Comparison of ENCODE assay signal across 13 mouse cellular contexts in the genomic region with DNA sequence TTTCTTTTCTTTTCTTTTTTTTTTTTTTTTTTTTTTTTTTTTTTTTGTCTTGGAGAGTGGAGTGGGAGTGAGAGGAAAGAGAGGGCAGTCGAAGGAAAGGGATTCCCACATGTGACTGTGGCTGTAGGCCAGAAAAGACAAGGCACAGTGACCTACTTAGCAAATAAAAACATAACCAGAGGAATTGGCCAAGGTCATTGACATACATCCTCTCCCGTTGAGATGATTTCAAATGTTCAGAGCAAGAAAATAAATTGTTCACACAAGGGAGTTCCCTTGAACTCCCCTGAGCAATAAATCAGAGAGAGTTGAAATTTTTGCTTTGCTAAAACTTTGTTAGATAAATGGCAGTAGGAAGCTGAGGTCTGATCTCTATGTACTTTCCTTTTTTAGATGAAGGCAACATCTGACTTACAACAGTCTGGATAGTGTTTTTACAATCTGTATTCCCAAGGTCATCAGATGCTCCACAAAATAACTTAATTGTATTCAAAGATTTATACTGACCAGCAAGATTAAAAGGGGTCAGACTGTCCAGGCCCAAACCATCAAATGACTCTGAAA.
DNase-seq lines count a peak whose midpoint lies in the region; ATAC-seq and TF ChIP-seq lines count a peak whose summit lies in the region.
"Had no signal": no experiment of that assay in that cellular context is flagged by ENCODE, and none has a peak within 500 bp of the region (broad histone marks: within the 10 kb centered on the region; RNA-seq: fewer than 3 reads in every experiment).

No protein-coding gene starts in this region.

- no peaks in the 10 kb centered on the region for H3K9me3 ChIP-seq in midbrain, postnatal 0 days (ENCODE audit: low read length)
- H3K9me3 ChIP-seq in midbrain, embryonic 10.5 days (replicated peaks): no peaks in the 10 kb centered on the region
- H3K9me3 ChIP-seq: limb, embryonic 12.5 days; lung, embryonic 15.5 days had no signal

- H3K27me3 ChIP-seq in midbrain, postnatal 0 days (ENCODE audit: insufficient read depth, low read length): no peaks in the 10 kb centered on the region
- H3K27me3 ChIP-seq in midbrain, embryonic 10.5 days (ENCODE audit: low read depth, poor library complexity, severe bottlenecking): no peaks in the 10 kb centered on the region
- H3K27me3 ChIP-seq: limb, embryonic 12.5 days; lung, embryonic 15.5 days had no signal

- H3K9ac ChIP-seq in midbrain, postnatal 0 days (replicated peaks; ENCODE audit: low read length, poor library complexity, severe bottlenecking): no peak overlapping the region
- H3K9ac ChIP-seq: limb, embryonic 12.5 days; lung, embryonic 15.5 days had no signal

- no peaks in the 10 kb centered on the region for H3K36me3 ChIP-seq in midbrain, postnatal 0 days (ENCODE audit: insufficient read depth, low read length)
- no peaks in the 10 kb centered on the region for H3K36me3 ChIP-seq in midbrain, embryonic 10.5 days
- H3K36me3 ChIP-seq: limb, embryonic 12.5 days; lung, embryonic 15.5 days had no signal

- TF ChIP-seq CTCF in midbrain, postnatal 0 days (IDR thresholded peaks at IDR 0.05): no peak
- no peak for TF ChIP-seq CTCF in left cerebral cortex, adult 2 months (IDR thresholded peaks at IDR 0.05)

- ATAC-seq in midbrain, postnatal 0 days (ENCODE audit: low FRiP score): no peak
- ATAC-seq: CD4-positive, CD25-positive, alpha-beta regulatory T cell, adult 4 months had no signal

- H3K27ac ChIP-seq in midbrain, postnatal 0 days (ENCODE audit: low read depth, low read length): no peak overlapping the region
- H3K27ac ChIP-seq in midbrain, embryonic 10.5 days (replicated peaks): no peak overlapping the region
- no peak overlapping the region for H3K27ac ChIP-seq in left cerebral cortex, adult 2 months
- H3K27ac ChIP-seq: limb, embryonic 12.5 days; lung, embryonic 15.5 days had no signal

- DNase-seq in gastrocnemius, adult 18-20 months (ENCODE audit: low spot score): peak; percentile 3
- no peak for DNase-seq in gastrocnemius, postnatal 25 days
- DNase-seq in midbrain, postnatal 0 days (ENCODE audit: low spot score): peak; percentile 24
- no peak for DNase-seq in midbrain, embryonic 10.5 days (ENCODE audit: low spot score)
- peak; percentile 7 for DNase-seq in kidney, adult 18-20 months
- DNase-seq in ovary, postnatal 14 days (ENCODE audit: low spot score): peak; percentile 31
- DNase-seq in neural tube, embryonic 10.5 days (ENCODE audit: extremely low spot score, low spot score): no peak
- no peak for DNase-seq in left cerebral cortex, adult 2 months (ENCODE audit: extremely low spot score in 1 of 2, low spot score in 2 of 2)
- DNase-seq: cerebellum, postnatal 36 days; thymus, postnatal 25 days had no signal

- WGBS in midbrain, postnatal 0 days: 52% methylated on average over 2 of the region's 2 CpGs
- WGBS in midbrain, embryonic 10.5 days: 63% methylated on average over 2 of the region's 2 CpGs

- H3K4me3 ChIP-seq in midbrain, postnatal 0 days (ENCODE audit: low read depth, low read length): no peak overlapping the region
- no peak overlapping the region for H3K4me3 ChIP-seq in midbrain, embryonic 10.5 days
- H3K4me3 ChIP-seq in left cerebral cortex, adult 2 months: no peak overlapping the region
- H3K4me3 ChIP-seq: limb, embryonic 12.5 days; lung, embryonic 15.5 days had no signal

- intact Hi-C loops in left cerebral cortex, adult 2 months (cut with DNase I): no loop called here

- no peak overlapping the region for H3K4me2 ChIP-seq in midbrain, postnatal 0 days (ENCODE audit: low read depth, low read length, poor library complexity, severe bottlenecking)
- H3K4me2 ChIP-seq: limb, embryonic 12.5 days; lung, embryonic 15.5 days had no signal

- H3K4me1 ChIP-seq in midbrain, postnatal 0 days (ENCODE audit: insufficient read depth, low read length): no peaks in the 10 kb centered on the region
- H3K4me1 ChIP-seq in midbrain, embryonic 10.5 days: no peaks in the 10 kb centered on the region
- H3K4me1 ChIP-seq: limb, embryonic 12.5 days; lung, embryonic 15.5 days had no signal

Comparison
In these comparisons a context has a peak if more than half of its experiments do, and no peak if none do; other contexts are left out.
1. DNase-seq: peak in gastrocnemius, adult 18-20 months (single experiment), midbrain, postnatal 0 days (single experiment), kidney, adult 18-20 months (single experiment) and ovary, postnatal 14 days (single experiment); none in gastrocnemius, postnatal 25 days (single experiment), midbrain, embryonic 10.5 days (single experiment), neural tube, embryonic 10.5 days (single experiment) and left cerebral cortex, adult 2 months (0 of 2).